Mouse (Mus musculus) frontal cortex, postnatal 36 days (tissue): ENCODE data around the gene 4930523C07Rik.

Experiments used
- DNase-seq, 2 experiments: peaks; one replicate each; pipeline ENCODE4 v3.0.0; 2022; ENCODE audit warnings: low spot score in 2 of 2

The 4930523C07Rik gene

DNA sequence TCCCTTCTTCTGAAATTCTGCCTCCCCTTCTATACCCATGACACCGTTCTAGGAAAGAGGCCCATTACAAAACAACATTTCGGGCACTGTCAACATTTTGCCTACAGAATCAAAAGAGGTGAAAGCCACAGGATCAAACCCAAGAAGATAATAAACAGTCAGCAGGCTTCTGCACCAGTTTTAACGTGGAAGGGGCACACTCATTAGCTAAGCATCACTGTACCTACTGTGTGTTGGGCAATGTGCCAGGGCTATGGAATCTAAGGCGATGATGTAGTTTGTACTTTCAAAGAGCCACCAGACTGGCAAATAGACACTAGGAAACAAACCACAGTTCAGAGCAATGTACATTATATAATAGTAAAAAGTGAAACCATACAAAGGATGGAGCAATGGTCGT is 1.8 kb downstream of the 4930523C07Rik start:
- DNase-seq = no peak

DNA sequence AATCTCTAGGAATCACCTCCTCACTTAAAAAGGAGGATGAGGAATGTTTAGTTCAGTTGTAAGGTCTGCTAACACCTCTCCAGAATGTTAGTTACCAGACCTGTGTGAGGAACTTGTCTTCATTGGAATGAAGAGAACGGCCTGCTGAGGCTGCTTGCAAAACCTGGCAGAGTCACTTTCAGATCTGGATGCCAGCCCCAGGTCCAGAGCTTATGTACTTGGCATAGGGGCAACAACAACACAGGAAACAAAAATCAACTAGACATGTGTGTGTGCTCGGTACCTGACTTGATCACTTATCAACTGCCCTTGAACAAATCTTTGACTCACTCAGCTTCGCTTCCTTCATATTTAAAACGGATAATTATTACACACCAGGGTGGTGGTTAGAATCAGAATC is 2.6 kb downstream of the 4930523C07Rik start:
- no peak for DNase-seq

DNA sequence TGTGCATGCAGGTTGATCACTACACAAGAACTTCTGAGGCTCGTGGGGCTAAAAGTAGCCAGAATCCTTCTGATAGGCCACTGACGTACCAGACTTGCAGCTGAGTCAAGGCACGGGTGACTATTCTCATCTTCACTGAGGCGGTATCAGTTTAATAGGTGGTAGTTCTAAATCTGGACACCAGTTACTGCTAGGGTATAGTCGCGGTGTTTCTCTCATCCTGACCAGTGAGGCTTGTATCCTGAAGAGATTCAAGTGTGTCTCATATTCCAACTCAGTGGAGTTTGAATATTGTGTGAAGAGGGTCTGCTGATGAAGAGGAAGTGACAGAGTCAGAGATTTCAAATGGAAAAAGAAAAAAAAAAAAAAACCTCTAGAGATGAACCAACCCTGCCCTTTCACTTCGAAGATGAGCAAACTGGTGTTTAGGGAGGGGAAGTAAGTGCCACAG is 3.3 kb downstream of the 4930523C07Rik start:
- no peak for DNase-seq

DNA sequence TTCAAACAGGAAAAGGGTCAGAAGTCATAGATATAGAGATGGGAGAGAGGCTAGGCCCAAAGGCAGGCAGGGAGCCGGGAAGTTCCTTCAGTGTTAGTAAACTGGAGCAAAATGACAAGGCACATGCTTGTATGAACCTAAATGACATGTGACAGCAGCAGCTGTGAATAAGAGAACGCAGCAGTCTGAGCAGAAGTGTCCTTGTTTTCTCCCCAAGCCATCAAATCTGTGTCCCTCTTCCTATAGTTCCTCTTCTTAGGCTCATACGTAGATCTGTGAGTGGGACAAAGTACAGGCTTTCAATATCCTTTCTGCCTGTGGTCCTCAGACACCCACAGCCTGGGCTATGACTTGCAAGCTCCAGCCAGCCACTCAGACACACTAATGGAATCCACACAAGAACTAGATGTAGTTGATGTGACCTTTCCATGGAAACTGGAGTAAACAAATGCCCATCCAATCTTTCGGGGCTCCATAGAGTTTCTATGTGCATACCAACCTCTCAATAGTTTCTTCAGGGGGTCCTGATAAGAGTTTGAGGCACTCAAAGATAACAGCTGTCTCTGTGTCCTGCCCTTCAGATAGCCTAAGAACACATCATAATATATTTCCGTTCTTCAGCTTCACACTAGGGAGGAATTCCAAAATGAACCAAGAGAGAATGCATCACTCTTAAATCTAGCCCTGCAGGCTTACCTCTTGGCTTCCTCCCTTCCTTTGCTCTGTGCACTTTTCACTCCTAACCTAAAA is 5.1 kb downstream of the 4930523C07Rik start:
- DNase-seq = no peak

DNA sequence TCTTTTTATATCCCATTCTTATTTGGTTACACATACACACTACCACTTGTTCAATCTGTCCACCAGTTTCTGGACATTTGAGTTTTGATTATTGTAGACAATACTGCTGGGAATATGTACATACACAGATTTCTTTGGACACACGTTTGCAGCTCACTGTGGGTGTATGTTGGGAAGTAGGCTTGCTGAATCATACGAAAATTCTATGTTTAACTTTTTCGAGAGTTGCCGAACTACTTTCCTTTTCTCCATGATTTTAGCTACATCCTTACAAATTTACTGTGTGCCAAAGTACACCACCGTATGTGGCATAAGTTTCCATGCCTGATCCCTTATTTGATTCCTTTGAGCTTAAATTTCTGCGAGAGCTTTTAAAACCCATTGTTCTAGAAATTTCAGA is 6.7 kb downstream of the 4930523C07Rik start:
- DNase-seq = peak in 1 of 2 experiments; percentile 13

DNA sequence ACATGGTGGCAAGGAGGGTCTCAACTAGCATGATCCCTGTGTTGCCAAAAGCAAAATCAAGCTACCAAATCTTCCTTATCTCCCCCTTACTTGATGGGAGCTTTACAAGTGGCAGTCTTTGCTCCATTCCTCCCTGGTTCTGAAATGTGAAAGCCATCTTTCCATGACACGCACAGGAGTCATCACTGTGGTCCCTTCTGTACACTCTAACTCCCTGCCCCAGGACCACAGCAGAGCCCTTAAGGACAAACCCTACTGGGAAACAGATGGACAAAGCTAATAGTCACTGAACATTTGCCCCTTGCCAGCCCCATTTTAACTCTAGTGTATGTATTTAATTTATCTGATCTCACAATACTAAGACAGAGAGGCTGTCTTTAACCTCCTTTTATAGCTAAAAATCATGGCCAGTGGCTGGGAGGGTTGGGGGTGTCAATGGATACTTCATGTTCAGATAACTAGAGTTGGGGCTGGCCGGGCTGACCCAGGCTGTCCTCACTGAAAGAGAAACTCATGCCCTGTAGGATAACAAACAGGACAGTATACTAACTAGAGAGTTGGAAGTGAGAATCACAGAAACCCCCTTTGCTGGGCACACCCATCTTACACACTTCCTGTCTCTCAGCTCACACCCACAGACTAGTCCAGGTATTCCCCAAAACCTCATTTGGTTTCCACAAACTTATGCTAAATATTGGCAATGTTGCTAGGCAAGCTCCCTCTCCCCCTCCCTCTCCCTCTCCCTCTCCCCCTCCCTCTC is 8.6 kb downstream of the 4930523C07Rik start:
- no peak for DNase-seq

DNA sequence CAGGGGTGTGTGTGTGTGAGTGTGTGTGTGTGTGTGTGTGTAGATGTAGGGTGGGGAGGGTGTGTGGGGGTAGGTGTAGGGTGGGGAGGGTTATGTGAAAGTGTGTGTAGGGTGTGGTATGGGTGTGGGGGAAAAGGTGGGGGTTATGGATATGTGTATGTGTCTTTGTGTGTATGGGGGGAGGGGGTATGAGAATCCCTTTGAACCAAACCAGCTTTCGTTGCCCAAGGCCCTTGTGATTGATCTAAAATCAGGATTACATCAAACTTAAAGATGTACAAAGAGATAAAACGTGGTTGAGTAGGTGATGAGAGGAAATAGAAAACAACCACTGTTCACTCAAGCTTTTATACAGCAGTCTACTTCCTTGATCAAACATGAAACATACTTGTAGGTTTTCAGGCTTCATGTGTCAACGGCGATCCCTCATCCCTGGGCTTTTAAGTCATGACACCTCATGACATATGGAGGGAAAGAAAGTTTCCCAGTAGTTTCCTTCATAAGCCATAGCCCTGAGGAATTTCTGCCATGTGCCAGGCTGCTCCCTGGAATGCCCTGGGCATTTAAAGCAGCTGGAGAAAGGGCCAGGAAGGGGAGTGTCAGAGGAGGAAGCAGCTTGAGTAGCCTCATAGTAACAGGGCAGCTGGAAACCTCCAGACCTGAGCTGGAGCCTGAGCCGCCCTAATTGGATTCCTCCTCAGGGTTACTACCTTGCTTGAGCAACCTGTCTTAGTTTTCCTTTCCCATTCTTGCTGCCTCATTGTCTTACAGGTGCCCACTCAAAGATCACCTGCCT is 9.5 kb downstream of the 4930523C07Rik start:
- no peak for DNase-seq

DNA sequence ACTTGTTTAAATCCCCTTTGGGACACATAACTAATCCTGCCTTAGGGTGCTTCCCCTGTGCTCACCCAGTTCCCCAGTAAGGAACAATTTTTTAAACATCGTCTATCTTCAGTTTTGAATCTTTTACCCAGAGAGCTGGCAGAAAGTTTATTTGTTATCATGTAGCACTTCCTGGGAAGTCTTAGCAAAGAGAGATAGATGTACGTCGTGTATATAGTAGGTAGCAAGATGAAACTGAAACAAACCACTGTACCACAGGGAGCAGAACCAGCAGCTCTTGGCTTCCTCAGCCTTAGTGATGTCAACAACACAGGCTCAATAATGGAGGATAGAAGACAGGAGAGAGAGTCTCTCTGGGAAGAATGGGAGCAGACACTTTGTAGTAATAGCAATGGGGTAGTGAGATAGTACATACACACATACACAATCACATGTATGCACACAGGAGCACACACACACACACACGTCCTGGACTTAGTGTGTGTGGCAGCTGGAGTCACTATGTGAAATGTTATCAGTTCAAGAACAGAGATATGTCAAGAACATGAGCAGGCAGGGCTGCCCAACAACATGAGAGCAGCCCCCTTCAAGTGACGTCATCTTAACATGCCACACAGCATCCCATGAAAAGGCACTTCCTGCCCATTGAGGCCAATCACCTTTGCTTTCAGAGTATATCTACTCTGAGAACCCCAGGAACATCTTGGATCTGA is 10.3 kb downstream of the 4930523C07Rik start:
- no peak for DNase-seq

DNA sequence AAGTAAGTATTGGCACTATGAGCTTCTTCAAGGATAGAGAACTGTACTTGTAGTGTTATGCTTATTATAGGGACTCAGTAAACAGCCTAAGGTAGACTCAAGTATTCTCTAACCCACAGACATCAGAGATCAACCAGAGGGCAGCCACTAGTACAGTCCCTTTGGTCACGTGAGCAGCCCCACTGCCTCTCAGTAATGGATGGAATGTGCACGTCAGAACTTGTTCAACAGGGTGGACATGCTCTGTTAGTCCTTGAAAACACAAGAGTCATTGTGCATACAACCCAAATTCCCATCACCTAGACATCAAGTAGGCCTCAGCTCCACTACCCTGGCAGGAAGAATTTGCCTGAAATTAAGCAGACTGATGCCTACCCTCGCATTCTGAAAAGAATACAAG is 13.5 kb downstream of the 4930523C07Rik start:
- no peak for DNase-seq

DNA sequence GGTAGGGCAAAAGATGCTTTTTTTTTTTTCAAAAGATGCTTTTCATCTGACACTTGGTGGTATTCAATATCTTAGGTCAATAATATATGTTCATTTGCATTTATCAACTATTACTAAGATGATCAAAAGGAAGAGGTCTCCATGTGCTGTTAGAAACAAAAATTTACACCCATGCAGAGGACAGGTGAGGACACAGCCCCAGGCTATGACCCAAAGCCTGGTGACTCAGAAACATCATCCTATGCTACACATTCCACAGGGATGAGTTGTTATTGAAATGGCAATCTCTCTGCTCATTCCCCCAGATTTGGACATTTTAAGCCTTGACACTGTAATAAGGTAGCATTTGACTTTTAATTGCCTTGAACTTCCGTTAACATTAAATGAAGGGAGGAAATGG is 15.7 kb downstream of the 4930523C07Rik start:
- DNase-seq = no peak

DNA sequence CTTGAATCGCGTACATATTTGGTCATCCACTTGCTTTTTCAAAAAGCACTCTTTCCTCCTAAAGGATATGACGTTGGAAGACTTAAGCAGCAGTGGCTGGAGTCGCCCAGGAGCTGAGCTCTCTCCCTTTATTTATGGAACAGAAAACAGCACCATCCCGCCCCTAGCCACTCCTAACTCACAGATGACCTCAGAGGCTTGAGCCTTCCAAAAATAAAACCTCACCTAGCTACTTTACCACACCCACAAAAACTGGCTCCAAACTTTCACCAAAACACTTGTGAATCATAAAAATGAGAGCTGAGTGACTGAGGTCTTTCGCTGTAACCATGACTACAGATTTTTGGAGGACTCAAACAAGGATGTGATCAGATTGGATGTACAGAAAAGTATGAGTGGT is 16.4 kb downstream of the 4930523C07Rik start:
- no peak for DNase-seq

DNA sequence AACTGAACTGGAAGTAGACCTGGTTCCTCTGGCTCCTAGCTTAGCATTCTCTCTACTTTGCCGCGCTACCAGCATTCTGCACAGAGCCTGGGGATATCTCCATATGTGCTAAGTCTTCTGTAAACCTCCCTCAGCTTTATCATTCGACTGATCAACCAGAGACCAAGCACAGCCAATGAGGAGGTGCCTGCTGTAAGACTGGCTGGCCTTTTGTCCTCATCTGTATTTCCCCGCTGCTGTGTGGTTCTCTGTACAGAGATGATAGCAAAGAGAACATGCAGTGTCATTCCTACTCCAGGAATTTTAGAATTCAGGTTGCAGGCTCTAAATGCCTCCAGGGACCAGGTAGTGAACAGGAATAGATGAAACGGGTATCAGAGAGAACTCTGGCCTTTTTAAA is 17.1 kb downstream of the 4930523C07Rik start:
- DNase-seq = no peak

DNA sequence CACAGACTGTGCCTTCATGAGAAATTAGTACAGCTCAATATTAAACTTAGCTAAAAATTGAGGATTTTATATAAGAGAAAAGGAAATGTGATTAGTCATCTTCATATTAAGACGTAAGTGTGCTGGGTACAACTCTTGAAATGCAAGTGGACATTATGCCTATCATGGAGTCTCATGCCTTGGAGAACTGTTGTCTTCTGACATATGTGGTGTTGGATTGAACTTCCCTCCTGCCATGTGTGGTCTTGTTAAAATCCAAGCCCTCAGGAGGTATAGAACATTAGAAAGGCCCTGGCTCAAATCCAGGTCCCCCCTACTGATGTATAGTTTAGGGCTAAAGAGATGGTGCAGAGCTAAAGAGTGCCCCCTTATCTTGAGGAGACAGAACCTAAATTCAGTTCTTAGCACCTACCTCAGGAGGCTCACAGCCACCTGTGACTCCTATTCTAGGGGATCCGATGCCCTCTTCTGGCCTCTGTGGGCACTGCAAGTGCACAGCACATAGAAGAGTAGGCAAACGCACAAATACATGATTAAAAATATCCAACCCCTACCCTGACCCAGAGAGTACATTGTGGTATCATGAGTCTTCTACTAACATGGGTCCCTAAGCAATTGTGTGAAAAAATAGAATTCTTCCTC is 17.7 kb downstream of the 4930523C07Rik start:
- DNase-seq = peak in 1 of 2 experiments; percentile 35

DNA sequence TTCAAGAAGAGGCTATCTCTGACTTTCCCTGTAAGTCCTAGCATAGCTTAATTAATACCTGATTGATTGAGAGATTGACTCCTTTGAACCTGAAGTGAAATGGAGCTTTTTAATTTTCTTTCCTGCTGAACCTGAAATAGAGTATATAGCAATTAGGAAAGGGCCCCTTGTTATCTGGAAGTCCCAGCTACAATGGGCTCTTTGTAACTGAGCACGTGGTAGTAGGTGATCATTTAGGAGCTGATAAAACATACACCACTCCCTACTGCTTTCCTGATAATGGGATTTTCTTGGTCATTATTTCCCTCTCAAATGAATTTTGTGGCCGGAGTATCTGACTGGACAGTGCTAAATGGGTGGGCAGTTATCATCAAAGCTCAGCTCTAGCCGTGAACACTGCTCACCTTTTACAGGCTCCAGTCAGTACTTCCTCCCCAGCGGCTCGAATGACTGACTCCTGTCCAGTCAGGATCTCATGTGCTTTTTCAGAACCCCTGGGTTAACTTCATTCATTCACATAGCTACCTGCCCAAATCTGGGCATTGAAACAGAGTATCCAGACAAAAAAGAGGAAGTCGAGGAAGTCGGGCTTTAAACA is 20.5 kb downstream of the 4930523C07Rik start:
- DNase-seq = no peak

DNA sequence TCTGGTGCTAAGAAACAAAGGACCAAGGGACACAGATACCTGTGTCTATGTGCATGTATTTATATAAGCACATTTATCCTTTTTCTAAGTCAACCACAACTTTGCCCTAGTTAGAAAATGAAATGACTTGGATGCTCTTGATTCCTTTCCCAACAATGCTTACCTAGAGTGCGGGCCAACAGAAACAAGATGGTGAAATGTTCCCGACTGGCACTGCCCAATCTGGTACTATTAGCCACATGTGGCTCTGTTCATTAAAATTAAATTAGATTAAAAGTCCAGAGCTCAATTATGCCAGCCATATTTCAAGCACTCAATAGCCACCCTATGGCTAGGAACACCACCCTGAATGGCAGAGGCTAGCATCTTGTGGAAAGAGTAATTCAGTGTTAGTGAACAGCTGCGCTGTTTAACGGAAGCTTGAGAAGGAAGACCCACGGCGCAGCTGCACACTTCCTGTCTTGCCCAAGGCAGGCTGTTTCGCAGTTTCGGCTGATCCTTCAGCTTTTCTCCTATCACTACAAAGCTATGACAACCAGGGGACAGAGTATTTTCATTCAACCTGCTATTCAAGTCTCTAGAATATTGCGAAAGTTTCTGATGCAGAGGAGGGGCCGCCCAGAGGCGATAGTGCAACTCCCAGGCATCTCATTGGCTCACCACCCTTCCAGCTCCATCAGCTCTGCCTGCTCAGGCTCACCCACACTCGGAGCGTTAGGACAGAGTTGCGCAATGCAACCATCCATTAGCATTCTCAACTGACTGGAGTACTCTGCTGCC is 34.9 kb downstream of the 4930523C07Rik start:
- no peak for DNase-seq

DNA sequence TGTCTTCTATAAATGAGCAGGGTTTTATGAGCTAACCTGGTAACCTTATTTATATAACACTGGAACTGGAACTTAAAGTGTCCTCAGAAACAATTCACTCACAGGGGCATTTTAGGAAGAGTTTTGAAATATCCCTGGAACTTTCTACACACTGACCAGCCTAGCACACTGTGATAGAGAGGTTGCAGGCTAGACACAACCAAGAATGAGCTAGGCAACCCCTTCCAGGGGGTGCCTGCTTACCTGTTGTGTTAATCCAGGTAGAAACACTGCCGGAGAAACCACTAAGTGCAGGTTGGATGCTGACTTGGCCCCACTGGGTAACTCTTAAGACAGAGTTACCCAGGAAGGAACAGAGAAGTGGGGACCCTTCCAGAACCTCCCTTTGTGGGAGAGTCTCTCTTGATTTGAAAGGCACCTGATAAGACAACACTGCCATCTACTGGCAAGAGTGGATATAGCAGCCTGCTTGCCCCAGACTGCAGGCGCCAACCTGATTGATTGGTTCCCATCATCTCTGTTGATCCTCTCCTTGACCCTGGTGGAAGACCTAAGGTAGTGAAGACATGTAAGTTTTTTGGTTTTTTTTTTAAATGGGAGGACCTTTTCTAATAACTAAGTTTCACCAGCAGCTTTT is 36.7 kb downstream of the 4930523C07Rik start:
- peak; percentile 83 to 86 for DNase-seq

DNA sequence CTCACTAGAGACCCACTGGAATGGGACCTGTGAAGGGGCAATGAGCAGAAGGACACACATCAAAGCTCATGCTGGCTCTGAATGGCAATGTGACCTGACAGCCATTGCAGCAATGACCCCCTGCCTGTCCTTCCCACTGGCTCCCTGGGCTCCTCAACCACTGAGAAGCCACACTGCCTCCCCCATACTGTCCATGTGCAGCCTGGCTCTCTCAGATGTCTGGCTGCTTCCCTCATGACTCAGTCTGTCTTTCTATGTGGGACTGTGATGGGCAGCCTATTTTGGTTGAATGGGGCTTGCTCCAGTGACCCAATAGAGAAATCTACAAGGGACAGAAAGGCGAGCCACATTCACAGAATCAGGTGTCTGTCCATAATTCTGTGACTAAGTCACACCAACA is 38.5 kb downstream of the 4930523C07Rik start:
- DNase-seq = no peak

DNA sequence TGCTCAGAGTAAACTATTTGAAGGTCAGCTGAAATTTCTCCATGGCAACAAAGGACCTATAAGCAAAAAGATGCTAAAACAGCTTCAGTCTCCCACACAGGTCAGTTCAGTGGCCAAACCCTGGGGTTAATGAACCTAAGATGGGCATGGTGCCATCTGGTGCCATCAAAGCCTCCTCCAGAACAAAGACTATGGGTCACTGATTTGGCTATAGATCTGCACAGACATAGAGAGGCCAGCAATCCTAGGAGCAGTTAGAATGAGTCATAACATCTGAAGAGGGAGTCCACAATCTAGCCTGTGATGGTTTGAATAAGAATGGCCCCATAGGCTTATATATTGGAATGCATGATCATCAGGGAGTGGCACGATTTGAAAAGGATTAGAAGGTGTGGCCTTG is 40.1 kb downstream of the 4930523C07Rik start:
- no peak for DNase-seq

DNA sequence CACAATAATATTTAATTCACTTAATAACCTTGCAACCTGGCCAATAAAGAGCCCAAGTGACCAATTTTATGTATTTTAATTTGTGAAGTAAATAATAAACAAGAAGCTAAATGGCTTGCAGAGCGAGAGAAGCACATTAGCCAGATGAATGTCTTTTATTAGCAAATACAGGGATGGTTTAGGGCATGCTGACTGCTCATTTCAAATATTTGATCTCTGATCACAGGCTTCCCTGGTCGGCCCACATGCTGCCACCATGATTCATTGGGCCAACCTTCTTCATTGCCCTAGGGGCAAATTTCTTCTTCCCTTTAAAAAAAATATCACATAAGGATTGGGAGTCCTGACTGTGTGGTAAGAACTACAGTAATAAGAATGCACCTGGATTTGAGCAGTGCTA is 42.5 kb downstream of the 4930523C07Rik start:
- no peak for DNase-seq
